Mouse (Mus musculus): ENCODE results near the gene Sgsm1. TPM values are rescaled to one million over a fixed set of nuclear protein-coding genes. Genes with fewer than 3 reads are reported as not detected.
A peak's percentile ranks its signal among the peaks of the same experiment; 100 is the strongest.

The Sgsm1 gene
- total and polyA plus RNA-seq, 2 experiments from 2014 or later = 0.11 to 1.1 TPM

DNA sequence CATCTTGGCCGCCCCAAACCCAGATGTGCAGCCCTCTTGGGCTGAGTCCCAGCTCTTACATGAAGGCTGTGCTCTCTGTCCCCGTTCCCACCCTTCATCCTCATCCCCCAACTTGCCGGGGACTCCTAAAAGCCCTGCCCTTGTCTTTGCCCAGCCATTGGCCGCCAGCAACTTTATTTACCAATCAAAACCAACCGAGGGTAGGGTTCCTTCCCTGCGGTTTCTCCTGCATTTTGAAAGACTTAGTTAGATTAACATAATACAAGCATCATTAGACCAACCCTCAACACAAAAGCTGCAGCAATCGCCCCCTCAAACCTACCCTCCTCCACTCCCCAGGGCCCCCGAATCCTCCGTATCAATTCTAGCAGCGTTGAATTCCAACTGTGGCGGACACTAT lies 35.2 kb upstream of the Sgsm1 start:
- no peak for ATAC-seq (ENCODE audit: insufficient read depth, low read depth)
- Histone ChIP-seq H3K9me3 (replicated peaks; ENCODE audit: control insufficient read depth, low read length) (no peaks in the 10 kb centered on the region), H3K27ac (ENCODE audit: low read depth) (no peak overlapping the region), H3K36me3 (replicated peaks; ENCODE audit: control insufficient read depth, insufficient read depth, low read length) (no peaks in the 10 kb centered on the region), H3K4me2 (ENCODE audit: low read depth, low read length) (no peak overlapping the region), H3K4me3 (ENCODE audit: low read depth, low read length) (no peak overlapping the region), H3K27me3 (ENCODE audit: control insufficient read depth, insufficient read depth, low read length) (peaks cover 66% of the 10 kb centered on the region), H3K9ac (replicated peaks; ENCODE audit: low read depth, low read length) (no peak overlapping the region), H3K4me1 (ENCODE audit: control insufficient read depth, insufficient read depth) (no peaks in the 10 kb centered on the region)
- no peak for DNase-seq (ENCODE audit: low spot score)
- 12% methylated on average over 11 of the region's 11 CpGs for WGBS
- no peak for TF ChIP-seq EP300 (IDR thresholded peaks at IDR 0.05; ENCODE audit: low read depth)
- TF ChIP-seq CTCF (IDR thresholded peaks at IDR 0.05; ENCODE audit: low read depth) = no peak

- no peak overlapping the region for H3K4me2 ChIP-seq (ENCODE audit: low read depth, low read length)
- H3K27ac ChIP-seq (ENCODE audit: low read depth) = no peak overlapping the region
- H3K4me3 ChIP-seq (ENCODE audit: low read depth, low read length) = no peak overlapping the region
- H3K9ac ChIP-seq (replicated peaks; ENCODE audit: low read depth, low read length) = no peak overlapping the region
- no peaks in the 10 kb centered on the region for H3K36me3 ChIP-seq (replicated peaks; ENCODE audit: control insufficient read depth, insufficient read depth, low read length)
- H3K4me1 ChIP-seq (ENCODE audit: control insufficient read depth, insufficient read depth) = no peaks in the 10 kb centered on the region
- ATAC-seq (ENCODE audit: insufficient read depth, low read depth) = no peak
- H3K27me3 ChIP-seq (ENCODE audit: control insufficient read depth, insufficient read depth, low read length) = peaks cover 61% of the 10 kb centered on the region
- DNase-seq (ENCODE audit: low spot score) = no peak
- H3K9me3 ChIP-seq (replicated peaks; ENCODE audit: control insufficient read depth, low read length) = no peaks in the 10 kb centered on the region
- TF ChIP-seq CTCF (IDR thresholded peaks at IDR 0.05; ENCODE audit: low read depth) = no peak
- TF ChIP-seq EP300 (IDR thresholded peaks at IDR 0.05; ENCODE audit: low read depth) = no peak
- 31% methylated on average over 16 of the region's 16 CpGs for WGBS
Measured at GRCm38 (mm10) chr5:113344635-113345386, 34.2 kb upstream of the Sgsm1 start.

- Histone ChIP-seq H3K4me1 (ENCODE audit: control insufficient read depth, insufficient read depth) (no peaks in the 10 kb centered on the region), H3K9me3 (replicated peaks; ENCODE audit: control insufficient read depth, low read length) (peaks cover 4% of the 10 kb centered on the region; the same call in 1 of the 2 replicates), H3K9ac (replicated peaks; ENCODE audit: low read depth, low read length) (no peak overlapping the region), H3K27ac (ENCODE audit: low read depth) (no peak overlapping the region), H3K4me3 (ENCODE audit: low read depth, low read length) (no peak overlapping the region), H3K4me2 (ENCODE audit: low read depth, low read length) (no peak overlapping the region; the same call in 1 of the 2 replicates), H3K27me3 (ENCODE audit: control insufficient read depth, insufficient read depth, low read length) (peaks cover 67% of the 10 kb centered on the region), H3K36me3 (replicated peaks; ENCODE audit: control insufficient read depth, insufficient read depth, low read length) (no peaks in the 10 kb centered on the region)
- DNase-seq (ENCODE audit: low spot score) (no peak), ATAC-seq (ENCODE audit: insufficient read depth, low read depth) (no peak)
- WGBS = 26% methylated on average over 9 of the region's 9 CpGs
- no peak for TF ChIP-seq EP300 (IDR thresholded peaks at IDR 0.05; ENCODE audit: low read depth)
- no peak for TF ChIP-seq CTCF (IDR thresholded peaks at IDR 0.05; ENCODE audit: low read depth)
Measured at GRCm38 (mm10) chr5:113336281-113336680, 25.7 kb upstream of the Sgsm1 start.

GRCm38 (mm10) chr5:113335732-113336131 lies 25.1 kb upstream of the Sgsm1 start:
- Histone ChIP-seq H3K9ac (replicated peaks; ENCODE audit: low read depth, low read length) (no peak overlapping the region), H3K9me3 (replicated peaks; ENCODE audit: control insufficient read depth, low read length) (peaks cover 4% of the 10 kb centered on the region; the same call in 1 of the 2 replicates), H3K4me3 (ENCODE audit: low read depth, low read length) (peak overlapping the region; percentile 30), H3K4me1 (ENCODE audit: control insufficient read depth, insufficient read depth) (no peaks in the 10 kb centered on the region), H3K4me2 (ENCODE audit: low read depth, low read length) (peak overlapping the region; percentile 40), H3K36me3 (replicated peaks; ENCODE audit: control insufficient read depth, insufficient read depth, low read length) (no peaks in the 10 kb centered on the region), H3K27me3 (ENCODE audit: control insufficient read depth, insufficient read depth, low read length) (peaks cover 67% of the 10 kb centered on the region), H3K27ac (ENCODE audit: low read depth) (no peak overlapping the region)
- DNase-seq (ENCODE audit: low spot score) (no peak), ATAC-seq (ENCODE audit: insufficient read depth, low read depth) (no peak)
- WGBS = 0% methylated on average over 17 of the region's 17 CpGs
- no peak for TF ChIP-seq EP300 (IDR thresholded peaks at IDR 0.05; ENCODE audit: low read depth)

- Histone ChIP-seq H3K4me2 (ENCODE audit: low read depth, low read length) (0 out of 2 replicates have a peak overlapping the region, but pooled peaks have one; percentile 40), H3K9ac (replicated peaks; ENCODE audit: low read depth, low read length) (no peak overlapping the region), H3K27ac (ENCODE audit: low read depth) (no peak overlapping the region), H3K9me3 (replicated peaks; ENCODE audit: control insufficient read depth, low read length) (peaks cover 4% of the 10 kb centered on the region; the same call in 1 of the 2 replicates), H3K4me1 (ENCODE audit: control insufficient read depth, insufficient read depth) (no peaks in the 10 kb centered on the region), H3K36me3 (replicated peaks; ENCODE audit: control insufficient read depth, insufficient read depth, low read length) (no peaks in the 10 kb centered on the region), H3K4me3 (ENCODE audit: low read depth, low read length) (peak overlapping the region; percentile 30), H3K27me3 (ENCODE audit: control insufficient read depth, insufficient read depth, low read length) (peaks cover 65% of the 10 kb centered on the region)
- ATAC-seq (ENCODE audit: insufficient read depth, low read depth) (no peak), DNase-seq (ENCODE audit: low spot score) (no peak)
- WGBS = 6% methylated on average over 34 of the region's 34 CpGs
- no peak for TF ChIP-seq CTCF (IDR thresholded peaks at IDR 0.05; ENCODE audit: low read depth)
- no peak for TF ChIP-seq EP300 (IDR thresholded peaks at IDR 0.05; ENCODE audit: low read depth)
Measured at GRCm38 (mm10) chr5:113334621-113335530, 24.3 kb upstream of the Sgsm1 start.
